Mouse (Mus musculus): ENCODE data around the gene Ampd3. TPM values are rescaled to one million over a fixed set of nuclear protein-coding genes. Genes with fewer than 3 reads are reported as not detected.

Ampd3 gene
- polyA plus RNA-seq, 1 experiment from 2014 or later = 3.0 TPM

DNA sequence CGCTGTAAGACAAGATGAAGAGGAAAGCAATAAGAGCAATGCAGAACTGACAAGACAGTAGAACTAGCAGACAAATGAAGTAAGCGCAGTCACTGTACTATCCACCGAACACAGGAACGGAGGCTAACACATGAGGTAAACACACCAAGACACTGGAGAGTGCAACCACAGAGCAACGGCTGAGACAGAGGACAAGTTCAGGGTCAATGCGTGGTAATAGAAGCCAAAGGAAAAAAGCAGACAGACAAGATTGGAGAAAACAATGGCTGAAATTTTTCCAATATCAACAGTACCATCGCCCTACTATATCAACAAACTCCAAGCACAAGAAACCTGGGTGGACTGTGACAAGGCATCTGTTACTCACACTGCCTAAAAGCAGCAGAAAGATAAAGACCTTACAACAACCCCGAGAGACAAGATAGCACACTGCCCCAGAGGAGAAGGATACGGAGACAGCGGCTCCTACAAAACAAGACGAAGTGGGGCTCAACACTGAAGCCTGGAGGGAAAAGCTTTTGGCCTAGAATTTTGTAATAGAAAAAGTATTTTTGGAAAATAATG, 50.9 kb downstream of the Ampd3 start:
- ATAC-seq (ENCODE audit: low read depth) = no peak
- H3K4me1 ChIP-seq (replicated peaks; ENCODE audit: control insufficient read depth, insufficient read depth, low read length) = peaks cover 17% of the 10 kb centered on the region

DNA sequence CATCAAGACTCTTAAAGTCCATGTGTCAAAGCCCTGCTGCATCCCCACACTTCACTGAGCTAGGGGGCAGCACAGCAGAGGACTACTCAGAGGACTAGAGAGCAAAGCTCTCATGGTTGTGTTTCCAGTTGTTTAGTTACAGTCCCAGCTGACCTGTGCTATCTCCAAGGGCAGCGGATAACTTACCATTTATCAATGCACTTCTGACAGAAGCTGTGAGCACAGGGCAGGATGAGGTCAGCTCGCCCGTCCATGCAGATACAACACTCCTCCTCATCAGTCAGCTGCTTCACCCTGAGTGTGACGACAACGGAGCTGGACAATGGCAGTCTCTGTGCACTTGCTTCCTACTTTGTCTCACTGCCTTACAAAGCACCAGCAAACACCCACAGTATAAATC, 53.1 kb downstream of the Ampd3 start:
- no peak overlapping the region for H3K27ac ChIP-seq (ENCODE audit: low read length)
- WGBS = 39% methylated on average over 5 of the region's 5 CpGs
- ATAC-seq (ENCODE audit: low read depth) = no peak

More for the DNA sequence above, 50.9 kb downstream of the Ampd3 start:
- H3K4me2 ChIP-seq (ENCODE audit: low read depth, low read length) = no peak overlapping the region
- peaks cover 4% of the 10 kb centered on the region for H3K36me3 ChIP-seq (ENCODE audit: control insufficient read depth, insufficient read depth, low read length)
- H3K4me3 ChIP-seq (ENCODE audit: low read length) = no peak overlapping the region
- no peak overlapping the region for H3K27ac ChIP-seq (ENCODE audit: low read length)
- no peaks in the 10 kb centered on the region for H3K27me3 ChIP-seq (ENCODE audit: control insufficient read depth, insufficient read depth, low read depth, low read length)
- H3K9ac ChIP-seq (ENCODE audit: low read length) = no peak overlapping the region
- no peaks in the 10 kb centered on the region for H3K9me3 ChIP-seq (ENCODE audit: control insufficient read depth, low read length)
- 55% methylated on average over 11 of the region's 11 CpGs for WGBS

DNA sequence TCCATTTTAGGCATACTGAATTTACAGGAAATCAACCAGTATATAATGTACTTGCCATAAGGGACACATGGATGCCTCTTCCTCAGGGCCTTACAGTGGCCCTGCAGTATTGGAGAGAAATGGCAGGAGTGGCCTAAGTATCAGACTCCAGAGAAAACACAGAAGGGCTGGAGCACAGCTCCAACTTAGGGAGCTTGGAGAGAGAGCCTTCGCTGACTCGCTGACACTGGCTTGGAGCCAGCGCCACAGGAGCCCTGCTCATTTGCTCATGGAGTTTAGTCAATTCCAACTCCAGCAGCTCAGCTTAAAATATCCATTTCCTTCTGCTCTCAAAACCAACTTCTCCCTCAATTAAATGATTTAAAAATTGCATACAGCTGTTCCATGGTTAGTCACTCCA, 53.6 kb downstream of the Ampd3 start:
- no peaks in the 10 kb centered on the region for H3K9me3 ChIP-seq (ENCODE audit: control insufficient read depth, low read length)
- no peaks in the 10 kb centered on the region for H3K27me3 ChIP-seq (ENCODE audit: control insufficient read depth, insufficient read depth, low read depth, low read length)
- no peak overlapping the region for H3K4me3 ChIP-seq (ENCODE audit: low read length)
- H3K4me2 ChIP-seq (ENCODE audit: low read depth, low read length) = no peak overlapping the region
- H3K36me3 ChIP-seq (ENCODE audit: control insufficient read depth, insufficient read depth, low read length) = peaks cover 10% of the 10 kb centered on the region
- WGBS = 28% methylated on average over 3 of the region's 3 CpGs
- H3K9ac ChIP-seq (ENCODE audit: low read length) = no peak overlapping the region
- ATAC-seq (ENCODE audit: low read depth) = peak; percentile 81
- 0 out of 2 replicates have a peak overlapping the region, but pooled peaks have one; percentile 40 for H3K27ac ChIP-seq (ENCODE audit: low read length)
- H3K4me1 ChIP-seq (replicated peaks; ENCODE audit: control insufficient read depth, insufficient read depth, low read length) = peaks cover 17% of the 10 kb centered on the region

More for the DNA sequence above, 53.1 kb downstream of the Ampd3 start:
- Histone ChIP-seq H3K4me3 (ENCODE audit: low read length) (no peak overlapping the region), H3K4me1 (replicated peaks; ENCODE audit: control insufficient read depth, insufficient read depth, low read length) (peaks cover 17% of the 10 kb centered on the region), H3K4me2 (ENCODE audit: low read depth, low read length) (no peak overlapping the region), H3K9me3 (ENCODE audit: control insufficient read depth, low read length) (no peaks in the 10 kb centered on the region), H3K27me3 (ENCODE audit: control insufficient read depth, insufficient read depth, low read depth, low read length) (no peaks in the 10 kb centered on the region), H3K36me3 (ENCODE audit: control insufficient read depth, insufficient read depth, low read length) (peaks cover 10% of the 10 kb centered on the region), H3K9ac (ENCODE audit: low read length) (no peak overlapping the region)

DNA sequence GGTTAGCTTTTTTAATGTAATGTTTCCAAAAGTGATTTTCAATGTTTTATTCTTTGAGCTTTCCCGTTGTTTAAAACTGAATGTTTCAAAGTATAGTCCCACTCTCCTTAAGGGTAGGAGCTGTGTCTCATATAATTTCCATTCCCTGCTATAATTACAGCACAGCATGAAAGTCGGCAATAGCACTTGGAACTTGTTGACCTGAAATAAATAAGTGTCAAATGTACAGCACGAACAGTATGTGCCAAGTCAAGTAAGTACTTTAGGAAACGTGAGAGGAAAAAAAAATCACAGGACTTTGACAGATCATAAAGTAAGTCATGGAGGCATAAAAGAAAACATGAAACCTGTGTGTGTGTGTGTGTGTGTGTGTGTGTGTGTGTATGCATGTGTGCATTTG, 54.0 kb downstream of the Ampd3 start:
- 35% methylated on average over 4 of the region's 4 CpGs for WGBS
- no peak overlapping the region for H3K4me2 ChIP-seq (ENCODE audit: low read depth, low read length)
- H3K27ac ChIP-seq (ENCODE audit: low read length) = no peak overlapping the region
- ATAC-seq (ENCODE audit: low read depth) = no peak
- H3K4me3 ChIP-seq (ENCODE audit: low read length) = no peak overlapping the region
- H3K4me1 ChIP-seq (replicated peaks; ENCODE audit: control insufficient read depth, insufficient read depth, low read length) = peaks cover 17% of the 10 kb centered on the region
- no peaks in the 10 kb centered on the region for H3K27me3 ChIP-seq (ENCODE audit: control insufficient read depth, insufficient read depth, low read depth, low read length)
- H3K9ac ChIP-seq (ENCODE audit: low read length) = no peak overlapping the region
- H3K36me3 ChIP-seq (ENCODE audit: control insufficient read depth, insufficient read depth, low read length) = peaks cover 10% of the 10 kb centered on the region
- H3K9me3 ChIP-seq (ENCODE audit: control insufficient read depth, low read length) = no peaks in the 10 kb centered on the region

DNA sequence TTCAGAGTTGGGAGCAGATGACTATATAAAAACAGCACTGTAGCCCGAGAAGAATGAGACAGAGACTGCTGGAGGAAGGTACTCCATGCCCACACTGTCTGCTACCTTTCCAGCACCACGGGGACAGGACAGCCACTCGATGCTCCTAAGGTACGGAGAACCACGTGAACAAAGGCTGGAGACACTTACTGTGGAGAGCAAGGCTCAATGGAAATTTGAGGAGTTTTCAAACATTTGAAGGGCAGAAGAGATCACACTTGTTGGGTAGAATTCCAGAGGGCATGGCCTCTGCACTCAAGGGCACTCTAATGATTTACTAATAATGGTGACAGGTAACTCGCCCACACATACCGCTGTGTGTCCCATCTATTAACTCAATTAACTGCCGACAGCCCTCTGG, 55.1 kb downstream of the Ampd3 start:
- Histone ChIP-seq H3K4me2 (ENCODE audit: low read depth, low read length) (no peak overlapping the region), H3K9ac (ENCODE audit: low read length) (no peak overlapping the region), H3K4me3 (ENCODE audit: low read length) (no peak overlapping the region), H3K9me3 (ENCODE audit: control insufficient read depth, low read length) (no peaks in the 10 kb centered on the region), H3K27ac (ENCODE audit: low read length) (peak overlapping the region; percentile 23; the same call in 1 of the 2 replicates), H3K27me3 (ENCODE audit: control insufficient read depth, insufficient read depth, low read depth, low read length) (no peaks in the 10 kb centered on the region), H3K4me1 (replicated peaks; ENCODE audit: control insufficient read depth, insufficient read depth, low read length) (peaks cover 17% of the 10 kb centered on the region), H3K36me3 (ENCODE audit: control insufficient read depth, insufficient read depth, low read length) (peaks cover 13% of the 10 kb centered on the region)
- ATAC-seq (ENCODE audit: low read depth) = no peak
- WGBS = 48% methylated on average over 8 of the region's 8 CpGs

DNA sequence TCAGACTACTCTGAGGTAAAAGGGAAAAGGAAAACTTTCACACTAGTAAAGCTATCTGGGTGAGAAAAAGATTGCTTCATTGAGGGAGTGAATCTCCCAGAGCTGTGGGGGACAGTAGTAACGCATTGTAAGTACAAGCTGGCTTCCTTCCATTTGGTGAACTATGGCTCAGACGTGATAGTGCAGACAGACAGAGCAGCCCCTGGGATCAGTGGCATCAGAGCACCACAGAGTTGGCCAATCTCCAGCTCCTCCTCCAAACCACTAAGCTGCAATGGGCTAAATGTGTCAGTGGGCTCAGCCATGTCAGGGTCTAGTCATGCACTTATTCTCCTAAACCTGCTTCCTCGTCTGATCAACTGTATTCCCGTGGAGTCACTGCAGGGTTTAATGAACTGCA, 55.6 kb downstream of the Ampd3 start:
- Histone ChIP-seq H3K4me3 (ENCODE audit: low read length) (no peak overlapping the region), H3K4me1 (replicated peaks; ENCODE audit: control insufficient read depth, insufficient read depth, low read length) (peaks cover 13% of the 10 kb centered on the region), H3K27ac (ENCODE audit: low read length) (peak overlapping the region; percentile 23; the same call in 1 of the 2 replicates), H3K9me3 (ENCODE audit: control insufficient read depth, low read length) (no peaks in the 10 kb centered on the region), H3K9ac (ENCODE audit: low read length) (no peak overlapping the region), H3K27me3 (ENCODE audit: control insufficient read depth, insufficient read depth, low read depth, low read length) (no peaks in the 10 kb centered on the region), H3K4me2 (ENCODE audit: low read depth, low read length) (no peak overlapping the region), H3K36me3 (ENCODE audit: control insufficient read depth, insufficient read depth, low read length) (peaks cover 13% of the 10 kb centered on the region)
- ATAC-seq (ENCODE audit: low read depth) = peak; percentile 64
- 47% methylated on average over 4 of the region's 4 CpGs for WGBS

DNA sequence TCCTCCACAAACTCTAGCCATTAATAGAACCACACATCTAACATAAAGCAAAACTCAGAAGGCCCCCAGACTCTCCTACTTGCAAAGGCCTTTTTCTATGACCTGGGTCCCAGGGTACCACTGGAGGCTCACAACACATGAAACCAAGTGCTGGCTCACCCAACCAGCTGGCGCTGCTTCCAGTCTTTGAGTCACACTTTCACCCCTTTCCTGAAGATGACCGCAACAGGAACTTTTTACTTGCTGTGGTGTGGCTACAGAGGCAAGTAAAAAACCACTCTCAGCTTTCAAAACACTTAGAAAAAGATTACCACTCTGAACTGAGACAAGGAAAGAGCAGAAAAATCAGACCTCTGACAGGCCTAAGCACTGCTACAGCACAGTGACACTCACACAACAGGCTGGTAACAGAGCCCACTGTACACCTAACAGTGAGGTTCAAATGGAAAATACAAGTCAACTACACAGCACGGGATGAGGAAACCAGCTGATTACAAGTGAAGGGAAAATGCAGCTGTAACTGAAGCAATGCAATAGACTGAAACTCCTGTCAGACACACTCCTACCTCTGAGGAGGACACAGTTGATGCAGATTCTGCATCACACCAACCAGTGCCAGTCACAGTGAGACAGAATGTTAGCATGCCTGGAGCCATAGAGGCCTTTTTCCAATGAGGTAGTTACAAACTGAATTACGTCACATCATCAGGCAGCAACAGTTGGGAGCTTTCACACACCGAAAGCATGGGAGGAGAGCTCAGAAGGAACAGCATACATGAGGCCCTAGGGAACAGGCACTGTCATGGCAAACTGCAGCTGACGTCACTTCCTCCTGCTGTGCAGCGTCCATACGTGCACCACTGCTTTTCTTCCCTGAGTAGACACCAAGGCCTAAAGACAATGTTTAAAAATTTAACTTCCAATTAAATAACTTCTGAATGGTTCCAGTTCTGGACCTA, 56.3 kb downstream of the Ampd3 start:
- 0 out of 2 replicates have a peak overlapping the region, but pooled peaks have one; percentile 1 for H3K27ac ChIP-seq (ENCODE audit: low read length)
- peaks cover 17% of the 10 kb centered on the region for H3K36me3 ChIP-seq (ENCODE audit: control insufficient read depth, insufficient read depth, low read length)
- 81% methylated on average over 8 of the region's 8 CpGs for WGBS
- no peaks in the 10 kb centered on the region for H3K27me3 ChIP-seq (ENCODE audit: control insufficient read depth, insufficient read depth, low read depth, low read length)
- H3K4me1 ChIP-seq (replicated peaks; ENCODE audit: control insufficient read depth, insufficient read depth, low read length) = peaks cover 11% of the 10 kb centered on the region
- H3K9me3 ChIP-seq (ENCODE audit: control insufficient read depth, low read length) = no peaks in the 10 kb centered on the region
- H3K4me2 ChIP-seq (ENCODE audit: low read depth, low read length) = no peak overlapping the region
- H3K9ac ChIP-seq (ENCODE audit: low read length) = no peak overlapping the region
- no peak for ATAC-seq (ENCODE audit: low read depth)
- H3K4me3 ChIP-seq (ENCODE audit: low read length) = no peak overlapping the region

DNA sequence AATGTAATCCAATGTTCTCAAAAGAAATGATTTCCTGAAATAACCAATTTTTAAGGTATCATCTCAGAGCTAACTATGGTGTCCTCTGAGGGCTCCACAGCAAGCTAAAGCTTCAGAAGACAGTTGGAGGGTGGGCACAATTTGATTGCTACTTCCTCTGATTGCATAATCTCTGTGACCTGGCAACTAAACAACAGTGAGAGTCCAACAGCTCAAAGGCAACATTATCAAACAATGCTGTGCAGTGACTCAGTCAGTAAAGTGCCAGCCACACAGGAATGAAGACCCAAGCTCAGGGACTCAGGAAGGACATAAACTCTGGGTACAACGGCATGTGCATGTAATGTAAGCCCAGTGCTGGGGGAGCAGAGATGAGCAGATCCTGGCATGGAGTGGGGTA, 65.0 kb downstream of the Ampd3 start:
- Histone ChIP-seq H3K27ac (ENCODE audit: low read length) (no peak overlapping the region), H3K9ac (ENCODE audit: low read length) (no peak overlapping the region), H3K4me1 (replicated peaks; ENCODE audit: control insufficient read depth, insufficient read depth, low read length) (no peaks in the 10 kb centered on the region), H3K27me3 (ENCODE audit: control insufficient read depth, insufficient read depth, low read depth, low read length) (no peaks in the 10 kb centered on the region), H3K4me3 (ENCODE audit: low read length) (no peak overlapping the region), H3K4me2 (ENCODE audit: low read depth, low read length) (no peak overlapping the region), H3K36me3 (ENCODE audit: control insufficient read depth, insufficient read depth, low read length) (peaks cover 12% of the 10 kb centered on the region), H3K9me3 (ENCODE audit: control insufficient read depth, low read length) (no peaks in the 10 kb centered on the region)
- 76% methylated on average over 1 of the region's 1 CpGs for WGBS
- ATAC-seq (ENCODE audit: low read depth) = no peak

DNA sequence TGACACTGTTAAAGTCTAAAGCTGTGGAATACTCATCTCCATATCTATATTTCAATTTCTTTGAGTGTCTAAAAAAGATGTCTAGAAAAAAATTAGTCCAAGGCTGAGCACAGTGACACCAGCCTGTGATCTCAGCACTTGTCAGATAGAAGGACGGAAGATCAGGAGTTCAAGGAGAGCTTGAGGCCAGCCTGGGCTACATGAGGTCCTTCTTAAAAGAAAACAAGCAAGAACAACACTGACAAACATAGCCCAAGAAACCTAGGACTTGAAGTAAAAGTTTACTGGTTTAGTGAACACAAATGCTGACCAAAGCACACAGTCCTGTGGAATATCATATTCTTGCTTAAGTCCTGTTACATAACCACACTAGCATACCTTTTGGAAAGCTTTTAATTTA, 66.0 kb downstream of the Ampd3 start:
- Histone ChIP-seq H3K4me2 (ENCODE audit: low read depth, low read length) (no peak overlapping the region), H3K36me3 (ENCODE audit: control insufficient read depth, insufficient read depth, low read length) (peaks cover 9% of the 10 kb centered on the region), H3K9ac (ENCODE audit: low read length) (no peak overlapping the region), H3K27me3 (ENCODE audit: control insufficient read depth, insufficient read depth, low read depth, low read length) (no peaks in the 10 kb centered on the region), H3K4me1 (replicated peaks; ENCODE audit: control insufficient read depth, insufficient read depth, low read length) (no peaks in the 10 kb centered on the region), H3K27ac (ENCODE audit: low read length) (no peak overlapping the region), H3K9me3 (ENCODE audit: control insufficient read depth, low read length) (no peaks in the 10 kb centered on the region), H3K4me3 (ENCODE audit: low read length) (no peak overlapping the region)
- 94% methylated on average over 1 of the region's 1 CpGs for WGBS
- no peak for ATAC-seq (ENCODE audit: low read depth)
